Mouse (Mus musculus) CH12.LX (cell line): ENCODE measurements at regions not wholly inside any gene's neighbourhood (a gene's known extent, or its start where the extent isn't known, plus 50 kb on each side); places are given as distances from the start of the nearest gene placed in this dataset.

ENCODE experiments used
- DNase-seq: peaks from one replicate; pipeline ENCODE4 v3.0.0-alpha.2; 2013; ENCODE audit errors: extremely low read depth
- H3K27ac ChIP-seq: 2 replicates; pipeline ENCODE4 v1.5.1; 2012; ENCODE audit warnings: low read depth, mild to moderate bottlenecking, control low read depth, moderate library complexity; ENCODE audit not compliant: insufficient read depth
- H3K27me3 ChIP-seq: replicated peaks from 2 replicates; pipeline ENCODE3; 2012; ENCODE audit warnings: inconsistent platforms
- H3K36me3 ChIP-seq, 2 experiments: replicated peaks in 1 of 2; 2 replicates each; pipeline versions ENCODE3 to v1.6.1; 2012; ENCODE audit warnings: inconsistent platforms in 1 of 2, low read length in 1 of 2, mild to moderate bottlenecking in 1 of 2, mixed read lengths in 1 of 2, moderate library complexity in 1 of 2; ENCODE audit not compliant: control insufficient read depth in 1 of 2, insufficient read depth in 1 of 2
- H3K4me1 ChIP-seq, 2 experiments: 2 replicates each; pipeline ENCODE4 v1.6.1; 2012; ENCODE audit warnings: inconsistent platforms in 1 of 2, moderate library complexity in 1 of 2; ENCODE audit not compliant: insufficient read depth in 2 of 2, control insufficient read depth in 1 of 2
- H3K4me2 ChIP-seq: 2 replicates; pipeline ENCODE4 v1.6.1; 2012; ENCODE audit warnings: low read depth, mild to moderate bottlenecking, control low read depth; ENCODE audit not compliant: poor library complexity, insufficient read depth, severe bottlenecking
- H3K4me3 ChIP-seq, 3 experiments: fragments of 150-350 bp in 1 of 3; sonication (generic) in 1 of 3; replicated peaks in 1 of 3; 2 replicates each; pipeline versions ENCODE3 to v1.5.1; 2011 to 2012; ENCODE audit warnings: low read depth in 2 of 3, low read length in 2 of 3, mild to moderate bottlenecking in 2 of 3, moderate library complexity in 2 of 3, control low read depth in 1 of 3, improper control_type of control experiment in 1 of 3, inconsistent platforms in 1 of 3, mixed read lengths in 1 of 3; ENCODE audit not compliant: poor library complexity in 1 of 3
- H3K79me2 ChIP-seq: replicated peaks from 2 replicates; pipeline ENCODE4 v1.6.1; 2012; ENCODE audit warnings: mild to moderate bottlenecking, moderate library complexity; ENCODE audit not compliant: control insufficient read depth, poor library complexity, insufficient read depth, severe bottlenecking; ENCODE audit errors: extremely low read depth
- H3K9ac ChIP-seq: 2 replicates; pipeline ENCODE4 v1.6.1; 2012; ENCODE audit warnings: low read depth, mild to moderate bottlenecking, control low read depth, moderate library complexity; ENCODE audit not compliant: insufficient read depth
- H3K9me3 ChIP-seq: replicated peaks from 2 replicates; pipeline ENCODE3; 2012; ENCODE audit warnings: low read length, inconsistent platforms, mixed read lengths
- BHLHE40 ChIP-seq: IDR thresholded peaks from 2 replicates; pipeline ENCODE4 v1.6.1; 2011; ENCODE audit warnings: mild to moderate bottlenecking, low read depth, low read length, improper control_type of control experiment
- CHD1 ChIP-seq: IDR thresholded peaks from 2 replicates; pipeline ENCODE4 v1.6.1; 2012; ENCODE audit warnings: low read depth, low read length, improper control_type of control experiment, inconsistent platforms
- E2F4 ChIP-seq: IDR thresholded peaks from 2 replicates; pipeline ENCODE4 v1.6.1; 2011; ENCODE audit warnings: low read depth, low read length, improper control_type of control experiment; ENCODE audit not compliant: insufficient replicate concordance
- EP300 ChIP-seq: IDR thresholded peaks from 2 replicates; pipeline ENCODE4 v1.6.1; 2011; ENCODE audit warnings: low read length, improper control_type of control experiment
- ETS1 ChIP-seq: conservative IDR thresholded peaks from 2 replicates; pipeline ENCODE4 v1.6.1; 2012; ENCODE audit warnings: low read depth, mild to moderate bottlenecking, inconsistent platforms, low read length, improper control_type of control experiment, moderate library complexity
- IRF4 ChIP-seq: IDR thresholded peaks from 2 replicates; pipeline ENCODE4 v1.6.1; 2014; ENCODE audit warnings: low read depth, mild to moderate bottlenecking, inconsistent platforms, low read length, improper control_type of control experiment
- JUN ChIP-seq: IDR thresholded peaks from 2 replicates; pipeline ENCODE4 v1.6.1; 2011; ENCODE audit warnings: low read depth, mild to moderate bottlenecking, low read length, improper control_type of control experiment, moderate library complexity; ENCODE audit not compliant: insufficient read depth
- JUND ChIP-seq: conservative IDR thresholded peaks from 2 replicates; pipeline ENCODE4 v1.6.1; 2011; ENCODE audit warnings: low read depth, low read length, improper control_type of control experiment
- MAFK ChIP-seq: IDR thresholded peaks from 2 replicates; pipeline ENCODE4 v1.6.1; 2011; ENCODE audit warnings: low read length, improper control_type of control experiment; ENCODE audit not compliant: insufficient replicate concordance
- MAX ChIP-seq: IDR thresholded peaks from 2 replicates; pipeline ENCODE4 v1.6.1; 2011; ENCODE audit warnings: low read length, improper control_type of control experiment
- MEF2A ChIP-seq: IDR thresholded peaks from 2 replicates; pipeline ENCODE4 v1.6.1; 2014; ENCODE audit warnings: low read depth, mild to moderate bottlenecking, inconsistent platforms, low read length, improper control_type of control experiment, borderline replicate concordance
- MXI1 ChIP-seq: IDR thresholded peaks from 2 replicates; pipeline ENCODE4 v1.6.1; 2011; ENCODE audit warnings: mild to moderate bottlenecking, low read depth, low read length, improper control_type of control experiment
- MYC ChIP-seq: IDR thresholded peaks from 2 replicates; pipeline ENCODE4 v1.6.1; 2011; ENCODE audit warnings: low read depth, mild to moderate bottlenecking, improper control_type of control experiment, low read length
- NRF1 ChIP-seq: IDR thresholded peaks from 2 replicates; pipeline ENCODE4 v1.6.1; 2014; ENCODE audit warnings: low read depth, mild to moderate bottlenecking, inconsistent platforms, low read length, improper control_type of control experiment, moderate library complexity
- POLR2A ChIP-seq: IDR thresholded peaks from 2 replicates; pipeline ENCODE4 v1.6.1; 2011; ENCODE audit warnings: low read depth, mild to moderate bottlenecking, improper control_type of control experiment, low read length
- POLR2AphosphoS2 ChIP-seq: IDR thresholded peaks from 2 replicates; pipeline ENCODE4 v1.6.1; 2011; ENCODE audit warnings: low read depth, low read length, improper control_type of control experiment
- SIN3A ChIP-seq: IDR thresholded peaks from 2 replicates; pipeline ENCODE4 v1.6.1; 2012; ENCODE audit warnings: low read length, improper control_type of control experiment, inconsistent platforms
- USF1 ChIP-seq: IDR thresholded peaks from 2 replicates; pipeline ENCODE4 v1.6.1; 2014; ENCODE audit warnings: low read depth, mild to moderate bottlenecking, inconsistent platforms, low read length, improper control_type of control experiment
- USF2 ChIP-seq: conservative IDR thresholded peaks from 2 replicates; pipeline ENCODE4 v1.6.1; 2011; ENCODE audit warnings: low read depth, low read length, improper control_type of control experiment
- ZC3H11A ChIP-seq: IDR thresholded peaks from 2 replicates; pipeline ENCODE4 v1.6.1; 2012; ENCODE audit warnings: low read depth, mild to moderate bottlenecking, inconsistent platforms, low read length, improper control_type of control experiment
- dilution Hi-C: fragments of 300-500 bp; cut with MboI; formaldehyde crosslinking; loops from 2 replicates; pipeline ENCODE4 v1.14.3; 2020; ENCODE audit warnings: low sequenced_read_pairs; ENCODE audit not compliant: extremely low pct_unique_long_range_greater_than_20kb, extremely low pct_ligation_motif_present
- in situ Hi-C: fragments of 300-500 bp; cut with MboI; formaldehyde crosslinking; loops from 3 replicates; pipeline ENCODE4 v1.14.3; 2019; ENCODE audit warnings: low sequenced_read_pairs, low pct_ligation_motif_present, low pct_unique_long_range_greater_than_20kb, mixed read lengths

DNA sequence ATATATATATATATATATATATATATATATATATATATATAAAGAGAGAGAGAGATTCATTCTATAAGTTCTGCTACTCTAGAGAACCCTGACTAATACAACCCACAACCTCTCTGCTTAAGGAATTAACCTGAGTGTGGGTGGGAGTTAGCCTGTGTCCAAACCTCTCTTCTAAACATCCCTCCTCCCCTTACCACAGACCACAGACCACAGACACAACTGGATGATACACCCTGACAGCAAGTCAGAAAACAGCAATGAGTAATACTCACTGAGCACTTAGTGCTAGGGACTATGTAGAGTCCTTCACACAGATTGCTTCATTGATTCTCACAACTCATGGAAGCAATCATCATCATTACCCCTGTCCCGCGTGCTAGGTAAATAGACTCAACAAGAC, 306.7 kb upstream of the Gm6657 start:
- no peaks in the 10 kb centered on the region for H3K27me3 ChIP-seq
- H3K27ac ChIP-seq: no peak overlapping the region
- in situ Hi-C loops: no loop called here
- H3K4me1 ChIP-seq: no peaks in the 10 kb centered on the region
- no peaks in the 10 kb centered on the region for H3K36me3 ChIP-seq
- dilution Hi-C loops: no loop called here
- no peaks in the 10 kb centered on the region for H3K79me2 ChIP-seq
- no peaks in the 10 kb centered on the region for H3K9me3 ChIP-seq
- no peak overlapping the region for H3K4me3 ChIP-seq
- H3K4me2 ChIP-seq: no peak overlapping the region
- H3K9ac ChIP-seq: no peak overlapping the region
- TF ChIP-seq USF2: no peak
- no peak for TF ChIP-seq MXI1
- TF ChIP-seq MEF2A: no peak
- no peak for TF ChIP-seq IRF4
- TF ChIP-seq MAX: no peak
- TF ChIP-seq MYC: no peak
- no peak for TF ChIP-seq USF1
- TF ChIP-seq POLR2A: no peak
- TF ChIP-seq E2F4: no peak
- no peak for TF ChIP-seq CHD1
- no peak for TF ChIP-seq ZC3H11A
- no peak for TF ChIP-seq JUND
- no peak for TF ChIP-seq POLR2AphosphoS2
- no peak for TF ChIP-seq BHLHE40
- TF ChIP-seq MAFK: no peak
- TF ChIP-seq JUN: no peak
- TF ChIP-seq EP300: no peak
- peak; percentile 31 for DNase-seq

DNA sequence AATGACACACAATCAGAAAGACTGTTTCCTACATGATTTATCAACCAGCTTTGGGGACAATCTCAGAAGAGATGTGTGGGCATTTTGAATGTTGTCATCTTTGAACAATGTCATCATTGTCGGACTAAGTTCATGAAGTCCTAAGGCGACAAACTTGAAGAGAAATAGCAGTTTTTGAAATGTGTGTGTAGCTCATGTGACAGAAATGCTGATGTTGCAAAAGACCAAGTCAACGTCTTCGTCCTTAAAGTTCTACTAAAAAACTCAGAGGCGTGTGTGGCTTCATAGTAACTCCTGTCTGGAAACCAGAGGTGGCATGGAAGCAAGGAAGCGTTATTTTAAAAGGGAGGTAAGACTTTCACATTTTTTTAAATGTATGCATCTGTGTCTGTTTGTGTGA, 302.6 kb upstream of the Gm6657 start:
- dilution Hi-C loops (no loop called here), in situ Hi-C loops (no loop called here)
- no peaks in the 10 kb centered on the region for H3K4me1 ChIP-seq
- no peak overlapping the region for H3K4me2 ChIP-seq
- no peaks in the 10 kb centered on the region for H3K27me3 ChIP-seq
- no peaks in the 10 kb centered on the region for H3K9me3 ChIP-seq
- H3K79me2 ChIP-seq: no peaks in the 10 kb centered on the region
- no peak for DNase-seq
- no peak overlapping the region for H3K9ac ChIP-seq
- no peak for TF ChIP-seq USF2
- TF ChIP-seq NRF1: no peak
- no peak for TF ChIP-seq ETS1
- peak; percentile 59 for TF ChIP-seq MAFK
- TF ChIP-seq MAX: no peak
- no peak for TF ChIP-seq MYC
- TF ChIP-seq SIN3A: no peak
- TF ChIP-seq, all 38 proteins: peak for 1
- Histone ChIP-seq H3K4me3 (no peak overlapping the region), H3K27ac (no peak overlapping the region), H3K36me3 (no peaks in the 10 kb centered on the region)
